Mouse (Mus musculus): ENCODE data around the gene Csrnp2. TPM values are rescaled to one million over a fixed set of nuclear protein-coding genes. Genes with fewer than 3 reads are reported as not detected.

Csrnp2 gene
- polyA plus RNA-seq, 1 experiment: 10.8 TPM

- Histone ChIP-seq H3K4me3 (ENCODE audit: insufficient read depth, low read length) (no peak overlapping the region), H3K27ac (ENCODE audit: insufficient read depth, low read length) (no peak overlapping the region), H3K4me1 (ENCODE audit: control insufficient read depth, insufficient read depth, low read length) (no peaks in the 10 kb centered on the region)
- TF ChIP-seq CTCF (IDR thresholded peaks at IDR 0.05; ENCODE audit: borderline replicate concordance, insufficient read depth, low read length): no peak
Measured at GRCm38 (mm10) chr15:100461646-100462045, 33.6 kb downstream of the Csrnp2 start.

GRCm38 (mm10) chr15:100460942-100461341 is 34.3 kb downstream of the Csrnp2 start:
- Histone ChIP-seq H3K27ac (ENCODE audit: insufficient read depth, low read length) (no peak overlapping the region), H3K4me1 (ENCODE audit: control insufficient read depth, insufficient read depth, low read length) (no peaks in the 10 kb centered on the region), H3K4me3 (ENCODE audit: insufficient read depth, low read length) (no peak overlapping the region)
- TF ChIP-seq CTCF (IDR thresholded peaks at IDR 0.05; ENCODE audit: borderline replicate concordance, insufficient read depth, low read length) (no peak), POLR2A (IDR thresholded peaks at IDR 0.05; ENCODE audit: low read depth, low read length) (no peak)

GRCm38 (mm10) chr15:100458055-100458454 is 37.2 kb downstream of the Csrnp2 start:
- no peaks in the 10 kb centered on the region for H3K4me1 ChIP-seq (ENCODE audit: control insufficient read depth, insufficient read depth, low read length)
- TF ChIP-seq POLR2A (IDR thresholded peaks at IDR 0.05; ENCODE audit: low read depth, low read length) (no peak), CTCF (IDR thresholded peaks at IDR 0.05; ENCODE audit: borderline replicate concordance, insufficient read depth, low read length) (peak; percentile 21; the same call in 1 of the 2 replicates)
- no peak overlapping the region for H3K4me3 ChIP-seq (ENCODE audit: insufficient read depth, low read length)
- H3K27ac ChIP-seq (ENCODE audit: insufficient read depth, low read length): no peak overlapping the region

- H3K4me3 ChIP-seq (ENCODE audit: insufficient read depth, low read length): no peak overlapping the region
- TF ChIP-seq CTCF (IDR thresholded peaks at IDR 0.05; ENCODE audit: borderline replicate concordance, insufficient read depth, low read length): peak; percentile 92; the same call in 1 of the 2 replicates
- TF ChIP-seq POLR2A (IDR thresholded peaks at IDR 0.05; ENCODE audit: low read depth, low read length): no peak
- no peaks in the 10 kb centered on the region for H3K4me1 ChIP-seq (ENCODE audit: control insufficient read depth, insufficient read depth, low read length)
- H3K27ac ChIP-seq (ENCODE audit: insufficient read depth, low read length): no peak overlapping the region
Measured at GRCm38 (mm10) chr15:100457340-100457739, 37.9 kb downstream of the Csrnp2 start.

- H3K27ac ChIP-seq (ENCODE audit: insufficient read depth, low read length): no peak overlapping the region
- TF ChIP-seq CTCF (IDR thresholded peaks at IDR 0.05; ENCODE audit: borderline replicate concordance, insufficient read depth, low read length) (no peak), POLR2A (IDR thresholded peaks at IDR 0.05; ENCODE audit: low read depth, low read length) (no peak)
Measured at GRCm38 (mm10) chr15:100456356-100456991, 38.8 kb downstream of the Csrnp2 start.

GRCm38 (mm10) chr15:100452486-100452885 is 42.8 kb downstream of the Csrnp2 start:
- no peak for TF ChIP-seq CTCF (IDR thresholded peaks at IDR 0.05; ENCODE audit: borderline replicate concordance, insufficient read depth, low read length)
- TF ChIP-seq POLR2A (IDR thresholded peaks at IDR 0.05; ENCODE audit: low read depth, low read length): no peak
- H3K4me3 ChIP-seq (ENCODE audit: insufficient read depth, low read length): no peak overlapping the region
- no peak overlapping the region for H3K27ac ChIP-seq (ENCODE audit: insufficient read depth, low read length)
- H3K4me1 ChIP-seq (ENCODE audit: control insufficient read depth, insufficient read depth, low read length): no peaks in the 10 kb centered on the region

More at GRCm38 (mm10) chr15:100456356-100456991, 38.8 kb downstream of the Csrnp2 start:
- H3K4me1 ChIP-seq (ENCODE audit: control insufficient read depth, insufficient read depth, low read length): no peaks in the 10 kb centered on the region
- no peak overlapping the region for H3K4me3 ChIP-seq (ENCODE audit: insufficient read depth, low read length)

GRCm38 (mm10) chr15:100451245-100451644 is 44.0 kb downstream of the Csrnp2 start:
- no peak overlapping the region for H3K27ac ChIP-seq (ENCODE audit: insufficient read depth, low read length)

GRCm38 (mm10) chr15:100449495-100449894 is 45.8 kb downstream of the Csrnp2 start:
- H3K27ac ChIP-seq (ENCODE audit: insufficient read depth, low read length): no peak overlapping the region
- no peak for TF ChIP-seq CTCF (IDR thresholded peaks at IDR 0.05; ENCODE audit: borderline replicate concordance, insufficient read depth, low read length)
- TF ChIP-seq POLR2A (IDR thresholded peaks at IDR 0.05; ENCODE audit: low read depth, low read length): no peak
- no peak overlapping the region for H3K4me3 ChIP-seq (ENCODE audit: insufficient read depth, low read length)
- H3K4me1 ChIP-seq (ENCODE audit: control insufficient read depth, insufficient read depth, low read length): no peaks in the 10 kb centered on the region

More at GRCm38 (mm10) chr15:100451245-100451644, 44.0 kb downstream of the Csrnp2 start:
- Histone ChIP-seq H3K4me3 (ENCODE audit: insufficient read depth, low read length) (no peak overlapping the region), H3K4me1 (ENCODE audit: control insufficient read depth, insufficient read depth, low read length) (no peaks in the 10 kb centered on the region)
- no peak for TF ChIP-seq POLR2A (IDR thresholded peaks at IDR 0.05; ENCODE audit: low read depth, low read length)
- no peak for TF ChIP-seq CTCF (IDR thresholded peaks at IDR 0.05; ENCODE audit: borderline replicate concordance, insufficient read depth, low read length)

- no peak overlapping the region for H3K27ac ChIP-seq (ENCODE audit: insufficient read depth, low read length)
- H3K4me1 ChIP-seq (ENCODE audit: control insufficient read depth, insufficient read depth, low read length): no peaks in the 10 kb centered on the region
- TF ChIP-seq POLR2A (IDR thresholded peaks at IDR 0.05; ENCODE audit: low read depth, low read length): no peak
- TF ChIP-seq CTCF (IDR thresholded peaks at IDR 0.05; ENCODE audit: borderline replicate concordance, insufficient read depth, low read length): no peak
- H3K4me3 ChIP-seq (ENCODE audit: insufficient read depth, low read length): no peak overlapping the region
Measured at GRCm38 (mm10) chr15:100448572-100448971, 46.7 kb downstream of the Csrnp2 start.

- no peak overlapping the region for H3K4me3 ChIP-seq (ENCODE audit: insufficient read depth, low read length)
- H3K4me1 ChIP-seq (ENCODE audit: control insufficient read depth, insufficient read depth, low read length): no peaks in the 10 kb centered on the region
- TF ChIP-seq POLR2A (IDR thresholded peaks at IDR 0.05; ENCODE audit: low read depth, low read length): no peak
- no peak for TF ChIP-seq CTCF (IDR thresholded peaks at IDR 0.05; ENCODE audit: borderline replicate concordance, insufficient read depth, low read length)
- H3K27ac ChIP-seq (ENCODE audit: insufficient read depth, low read length): no peak overlapping the region
Measured at GRCm38 (mm10) chr15:100446887-100447286, 48.4 kb downstream of the Csrnp2 start.

Data from embryonic fibroblast, embryonic 13.5 days (primary cell).